ENCODE assay signal across 15 mouse cellular contexts in the genomic region with DNA sequence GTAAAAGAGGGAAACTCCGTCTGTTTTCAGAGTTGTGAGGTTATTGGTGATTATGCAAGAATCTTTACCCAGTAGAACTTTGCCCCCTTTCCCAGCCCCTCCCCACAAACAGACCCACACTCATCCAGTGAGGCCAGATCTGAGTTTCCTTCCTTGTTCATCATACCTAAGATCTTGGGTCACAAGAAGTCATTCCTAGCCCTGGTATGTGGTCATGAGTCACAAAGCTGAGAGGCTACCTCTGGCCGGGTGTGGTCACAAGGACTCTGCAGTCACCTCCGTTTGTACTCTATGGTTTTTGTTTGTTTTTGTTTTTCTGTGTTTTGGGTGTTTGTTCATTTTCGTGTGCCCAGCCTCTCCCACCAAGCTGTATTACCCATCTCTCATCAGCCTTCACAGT.
"Had no signal": no experiment of that assay in that cellular context is flagged by ENCODE, and none has a peak within 500 bp of the region (broad histone marks: within the 10 kb centered on the region; RNA-seq: fewer than 3 reads in every experiment).

No protein-coding gene starts in this region.

- H3K9me3 ChIP-seq: limb, embryonic 13.5 days had no signal

- H3K4me3 ChIP-seq: layer of hippocampus, adult 2 months; limb, embryonic 13.5 days; megakaryocyte, embryonic 14.5 days had no signal

- H3K9ac ChIP-seq: limb, embryonic 13.5 days; liver, embryonic 14.5 days; lung, embryonic 14.5 days had no signal

- H3K27me3 ChIP-seq: limb, embryonic 13.5 days had no signal

- H3K27ac ChIP-seq: layer of hippocampus, adult 2 months; limb, embryonic 13.5 days; liver, embryonic 14.5 days; macrophage had no signal

- DNase-seq: kidney, adult 11 months; kidney, postnatal 10 days; kidney, postnatal 4 days; left cerebral cortex, postnatal 4 days; lung, embryonic 14.5 days; right cerebral cortex, adult 18-20 months; right cerebral cortex, postnatal 25 days; thymus, adult 2 months; thymus, postnatal 25 days had no signal

- H3K4me2 ChIP-seq: limb, embryonic 13.5 days; lung, embryonic 14.5 days; midbrain, embryonic 11.5 days had no signal

- H3K36me3 ChIP-seq: limb, embryonic 13.5 days had no signal
